Mouse (Mus musculus) regulatory T cell (primary cell): ENCODE results near the gene Tspan18.

Experiments
- in situ Hi-C: fragments of 300-600 bp; cut with MboI, MseI; formaldehyde crosslinking; loops from one replicate; pipeline ENCODE4 v1.15.1; 2025; ENCODE audit warnings: high pct_unique_total_duplicates

Tspan18 gene

DNA sequence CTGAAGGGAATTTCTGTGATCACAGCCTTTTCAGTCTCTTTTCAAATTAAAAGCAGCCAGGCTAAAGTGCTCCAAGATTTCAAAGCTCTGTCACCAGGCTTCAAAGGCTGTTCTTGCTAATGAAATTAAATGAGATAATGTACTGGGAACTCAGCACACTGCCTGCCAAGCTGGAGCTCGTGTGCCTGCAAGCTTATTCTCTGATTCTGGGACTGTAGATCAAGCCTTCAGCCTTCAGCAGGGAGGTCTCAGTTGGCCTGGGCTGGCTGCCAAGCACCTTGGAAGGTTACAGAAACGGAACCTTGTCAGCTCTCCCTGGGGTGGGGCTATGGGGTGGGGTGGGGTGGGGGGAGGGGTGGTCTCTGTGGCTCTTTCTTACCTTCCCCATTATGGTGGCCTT is 171.0 kb downstream of the Tspan18 start:
- in situ Hi-C loops, result no loop called here

DNA sequence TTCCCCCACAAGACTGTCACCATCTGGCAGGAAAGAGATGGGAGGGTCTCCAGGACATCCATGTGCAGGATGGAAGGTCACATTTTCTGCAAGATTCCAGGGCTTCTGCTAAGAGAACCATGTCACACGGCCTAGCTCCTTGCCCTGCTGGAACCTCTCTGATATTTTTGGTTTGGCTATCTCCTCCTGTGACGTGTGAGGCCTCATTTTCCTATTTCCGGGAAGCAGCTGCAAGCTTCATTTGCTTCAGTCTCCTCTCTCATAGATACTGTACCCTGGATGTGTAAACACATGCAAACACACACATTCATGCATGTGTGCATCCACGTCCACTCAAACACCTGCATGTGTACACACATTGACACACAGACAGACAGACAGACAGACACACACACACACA is 171.5 kb downstream of the Tspan18 start:
- in situ Hi-C loops, result no loop called here

DNA sequence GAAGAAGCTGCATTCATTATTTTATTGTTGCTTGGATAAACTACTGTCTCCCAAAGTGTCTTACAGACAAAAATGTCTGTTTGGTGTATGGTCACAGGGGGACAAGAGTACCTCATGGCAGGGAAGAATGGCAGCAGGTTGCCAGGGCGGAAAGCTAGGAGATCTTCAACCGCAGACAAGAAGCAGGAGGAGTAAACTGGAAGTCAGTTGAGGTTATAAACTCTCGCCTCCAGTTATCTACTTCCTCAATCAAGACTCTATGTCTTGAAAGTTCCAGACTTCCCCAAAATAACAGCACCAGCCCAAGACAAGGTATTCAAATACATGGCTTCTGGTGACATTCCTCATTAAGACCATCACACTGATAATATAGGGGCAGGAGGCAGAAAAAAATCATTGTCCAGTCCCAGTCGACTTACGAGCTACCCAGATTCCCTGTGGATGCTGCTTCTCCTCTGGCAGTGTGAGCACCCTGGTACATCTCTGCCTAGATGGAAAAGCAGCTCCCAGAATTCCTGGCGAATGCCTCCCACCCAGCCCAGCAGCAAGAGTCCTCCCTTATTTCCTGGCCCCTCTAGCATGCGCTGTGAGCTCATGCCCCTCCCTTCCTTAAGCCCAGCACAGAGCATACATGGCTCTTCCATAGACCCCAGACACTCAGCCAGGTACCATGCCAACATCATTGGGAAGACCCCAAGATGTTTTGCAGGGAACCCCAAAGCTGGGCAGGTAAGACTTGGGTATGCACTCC is 172.2 kb downstream of the Tspan18 start:
- in situ Hi-C loops, result no loop called here

DNA sequence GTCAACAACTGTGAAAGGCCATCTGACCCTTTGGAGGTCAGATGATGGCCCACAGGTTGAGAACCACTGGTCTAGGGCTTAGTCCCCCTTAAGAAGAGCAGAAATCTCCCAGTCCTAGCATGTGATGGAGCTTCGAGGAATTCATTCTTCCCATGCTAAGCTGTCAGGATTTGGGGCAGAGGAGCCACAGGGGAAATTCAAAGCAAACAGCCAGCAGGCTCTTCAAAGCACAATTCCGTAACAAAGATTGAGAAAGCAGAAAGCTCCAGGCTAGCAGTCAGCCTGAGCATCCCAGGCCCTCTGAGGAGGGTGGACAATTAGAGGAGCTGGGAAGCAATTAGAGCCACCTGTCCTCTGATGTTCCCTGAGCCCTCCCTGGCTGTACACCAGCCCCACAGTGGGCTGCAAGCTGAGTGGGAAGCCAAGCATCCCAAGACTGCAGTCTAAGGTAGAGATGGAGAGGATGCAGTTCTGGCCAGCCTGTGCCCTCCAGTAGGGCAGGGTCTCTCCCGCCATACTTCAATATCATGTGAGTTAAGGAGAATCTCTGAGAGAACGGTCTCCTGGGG is 173.8 kb downstream of the Tspan18 start:
- in situ Hi-C loops, result no loop called here

DNA sequence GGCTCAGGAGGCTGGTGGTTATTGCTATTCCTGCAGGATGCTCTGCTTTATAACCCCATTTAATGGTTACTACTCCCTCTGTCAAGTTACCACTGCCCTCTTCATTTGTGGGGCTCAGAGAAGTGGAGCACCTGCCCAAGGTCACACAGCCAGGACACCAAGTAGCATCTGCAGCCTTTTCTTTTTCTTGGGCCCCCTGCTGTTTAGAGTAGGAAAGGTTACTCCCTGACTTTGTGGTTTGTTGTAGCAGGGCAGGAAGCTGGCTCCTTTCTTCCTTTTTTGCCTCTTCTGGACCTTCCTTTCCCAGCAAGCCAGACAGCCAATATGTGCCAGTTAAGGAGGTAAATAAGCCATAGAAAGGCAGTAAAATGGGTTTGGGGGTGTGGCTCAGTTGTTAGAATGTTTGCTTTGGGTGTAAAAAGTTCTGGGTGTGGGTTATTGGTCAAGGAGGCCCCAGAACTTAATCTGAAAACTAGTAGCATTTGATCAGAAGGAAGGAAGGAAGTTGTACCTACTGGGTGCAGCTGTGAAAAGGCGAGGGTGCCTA is 179.7 kb downstream of the Tspan18 start:
- in situ Hi-C loops, result no loop called here

DNA sequence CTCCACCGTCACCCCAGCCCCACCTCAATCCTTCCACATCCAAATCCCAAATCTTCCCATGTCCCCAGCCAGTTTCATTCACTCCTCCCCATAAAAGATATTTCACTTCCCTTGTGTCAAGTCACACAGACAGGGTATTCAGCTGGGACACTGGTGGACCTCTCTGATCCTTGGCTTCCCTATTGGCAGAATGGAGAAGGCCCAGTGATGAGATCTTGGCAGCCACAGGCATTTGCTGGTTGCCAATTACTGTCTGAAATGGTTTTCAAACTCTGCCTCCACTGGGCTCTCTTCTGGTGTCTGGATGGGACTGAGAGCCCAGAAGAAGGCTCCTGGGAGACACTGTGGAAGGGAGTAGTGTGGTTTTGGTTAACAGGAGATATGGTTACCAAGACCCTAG is 180.5 kb downstream of the Tspan18 start:
- in situ Hi-C loops, result no loop called here

DNA sequence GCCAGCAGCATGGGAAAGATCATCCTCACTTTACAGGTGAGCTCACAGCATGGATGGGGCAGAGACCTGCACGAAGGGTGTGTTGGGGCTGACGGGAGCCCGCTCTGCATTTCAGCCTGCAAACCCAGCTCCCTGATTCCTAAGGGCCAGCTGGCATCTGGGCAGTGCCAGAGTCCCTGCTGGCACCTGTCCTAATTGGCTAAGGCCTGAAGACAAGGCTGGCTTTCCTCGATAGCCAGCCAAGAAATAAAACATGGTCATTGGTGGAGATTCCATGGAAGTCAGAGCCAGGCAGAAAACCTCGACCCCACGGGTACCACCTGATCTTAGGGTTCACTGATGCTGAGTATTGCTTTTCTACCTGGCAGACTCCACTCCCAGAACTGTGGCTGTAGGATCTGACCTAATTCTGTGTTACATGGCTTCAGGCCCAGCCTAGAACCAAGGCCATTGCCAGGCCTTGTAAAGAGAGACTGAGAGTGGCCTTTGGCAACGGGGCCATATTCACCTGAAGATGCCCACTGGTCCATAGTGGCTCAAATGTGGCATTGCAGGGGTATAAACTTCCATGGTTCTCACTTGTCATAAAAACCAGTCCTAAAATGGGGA is 181.3 kb downstream of the Tspan18 start:
- in situ Hi-C loops, result no loop called here

DNA sequence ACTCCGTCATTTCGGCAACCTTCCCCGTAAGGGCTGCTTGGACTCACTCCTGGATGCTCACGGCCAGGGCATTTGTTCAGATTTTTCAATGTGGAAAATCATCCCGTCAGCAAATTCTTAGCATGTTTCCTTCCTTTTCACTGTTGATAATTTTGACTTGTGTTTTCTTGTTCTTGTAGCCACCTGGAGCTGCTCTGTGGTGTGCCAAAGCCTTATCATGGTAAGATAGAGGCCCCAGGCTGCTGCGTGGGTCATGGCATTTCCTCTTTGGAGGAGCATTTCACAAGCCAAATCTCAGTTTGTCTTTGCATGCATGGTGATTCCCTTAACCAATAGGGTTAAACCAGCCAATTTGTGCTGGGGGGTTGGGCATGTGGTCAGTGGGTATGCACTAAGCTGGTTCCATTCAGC is 182.1 kb downstream of the Tspan18 start:
- in situ Hi-C loops, result no loop called here
